Mouse (Mus musculus) cerebellum, adult 11 months (tissue): ENCODE results near the gene 1810055G02Rik.

Experiments
- DNase-seq: peaks from one replicate; pipeline ENCODE4 v3.0.0; 2022

The 1810055G02Rik gene

DNA sequence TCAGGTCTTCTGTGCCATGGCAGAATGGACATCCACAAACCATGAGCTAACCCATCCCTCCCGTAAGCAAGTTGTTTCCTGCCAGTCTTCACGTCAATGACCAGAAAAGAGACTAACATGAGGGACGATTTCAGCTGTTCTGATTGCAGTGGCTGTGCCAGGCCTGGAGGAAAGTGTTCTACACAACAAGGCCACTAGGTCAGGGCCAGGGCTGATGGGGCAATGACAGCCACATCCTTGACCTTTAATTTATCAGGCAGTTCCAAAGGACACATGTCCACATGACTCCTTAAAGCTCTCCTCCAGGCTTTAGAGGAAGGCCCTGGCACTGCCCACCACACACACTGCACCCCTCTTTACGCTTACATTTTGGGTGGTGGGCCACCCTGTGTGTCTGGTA, 12.6 kb upstream of the 1810055G02Rik start:
- no peak for DNase-seq

DNA sequence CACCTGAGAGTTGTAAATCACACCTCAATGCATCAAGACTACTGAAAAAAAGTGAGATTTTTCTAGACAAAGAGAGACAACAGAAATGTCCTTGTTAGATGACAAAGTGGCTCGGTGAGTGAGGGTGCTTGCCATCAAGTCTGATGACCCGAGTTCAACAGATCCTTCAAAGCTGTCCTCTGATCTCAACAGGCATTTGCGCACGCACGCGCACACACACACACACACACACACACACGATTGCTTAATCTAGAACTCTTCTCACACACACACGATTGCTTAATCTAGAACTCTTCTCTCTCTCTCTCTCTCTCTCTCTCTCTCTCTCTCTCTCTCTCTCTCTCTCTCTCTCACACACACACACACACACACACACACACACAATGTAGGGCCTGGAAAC, 12.1 kb upstream of the 1810055G02Rik start:
- no peak for DNase-seq

GRCm38 (mm10) chr19:3698035-3698434, 10.1 kb upstream of the 1810055G02Rik start:
- DNase-seq: no peak

DNA sequence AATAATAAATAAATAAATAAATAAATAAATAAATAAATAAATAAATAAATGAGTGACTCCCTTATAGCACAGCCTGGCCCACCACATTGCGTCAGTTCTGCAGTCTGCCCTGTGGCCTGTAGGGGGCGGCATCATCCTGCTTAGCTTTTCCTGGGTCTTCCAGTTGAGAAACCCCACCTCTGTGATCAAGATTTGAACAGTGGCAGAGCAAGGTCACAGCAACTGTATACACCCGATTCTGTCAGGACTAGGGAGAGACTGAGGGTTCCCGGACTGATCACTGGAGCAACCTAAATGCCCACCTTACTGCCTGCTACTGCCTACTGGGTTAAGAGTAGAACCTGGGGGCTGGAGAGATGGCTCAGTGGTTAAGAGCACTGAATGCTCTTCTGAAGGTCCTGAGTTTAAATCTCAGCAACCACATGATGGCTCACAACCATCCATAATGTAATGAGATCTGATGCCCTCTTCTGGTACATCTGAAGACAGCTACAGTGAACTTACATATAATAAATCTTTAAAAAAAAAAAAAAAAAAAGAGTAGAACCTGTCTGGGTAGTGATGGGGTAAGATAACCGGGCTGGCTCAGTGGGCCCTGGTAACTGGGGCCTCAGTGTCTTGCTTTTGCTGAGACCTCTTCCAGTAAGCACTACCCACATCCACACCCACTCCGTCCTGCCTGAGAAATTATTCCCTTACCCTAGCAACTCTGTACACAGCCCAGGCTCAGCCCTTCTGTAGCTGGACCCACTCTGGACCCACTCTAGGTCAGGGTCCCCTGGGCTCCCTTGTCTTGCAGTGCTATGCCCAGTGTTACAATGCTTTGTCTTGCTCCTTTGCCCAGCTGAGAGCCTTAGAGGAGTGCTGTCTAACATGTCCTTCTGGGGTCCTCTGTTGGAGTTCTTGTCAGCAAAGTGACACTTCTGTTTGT, 8.3 kb upstream of the 1810055G02Rik start:
- peak; percentile 78 for DNase-seq

DNA sequence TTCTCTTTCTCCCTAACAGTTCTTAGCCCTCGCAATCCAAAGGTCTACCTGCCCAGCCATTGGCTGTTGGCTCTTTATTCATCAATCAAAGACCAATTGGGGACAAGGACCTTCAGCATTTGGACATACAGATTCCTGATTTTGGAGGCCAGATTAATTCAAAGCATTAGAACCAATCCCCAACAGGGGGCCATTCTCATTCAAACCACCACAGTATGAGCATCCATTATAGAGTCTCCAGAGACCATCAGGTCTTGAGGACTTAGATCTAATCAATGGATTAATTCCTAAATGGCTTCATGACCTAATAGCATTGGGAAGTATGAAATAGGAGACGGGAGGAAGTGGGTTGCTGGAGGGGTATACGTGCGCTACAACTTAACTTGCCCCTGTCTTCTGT, 5.6 kb upstream of the 1810055G02Rik start:
- no peak for DNase-seq

GRCm38 (mm10) chr19:3706258-3706657, 1.8 kb upstream of the 1810055G02Rik start:
- DNase-seq: no peak

- no peak for DNase-seq
Measured at GRCm38 (mm10) chr19:3707553-3707952, 540 bp upstream of the 1810055G02Rik start.

- DNase-seq: no peak
Measured at GRCm38 (mm10) chr19:3709013-3709787, 1.1 kb downstream of the 1810055G02Rik start.

DNA sequence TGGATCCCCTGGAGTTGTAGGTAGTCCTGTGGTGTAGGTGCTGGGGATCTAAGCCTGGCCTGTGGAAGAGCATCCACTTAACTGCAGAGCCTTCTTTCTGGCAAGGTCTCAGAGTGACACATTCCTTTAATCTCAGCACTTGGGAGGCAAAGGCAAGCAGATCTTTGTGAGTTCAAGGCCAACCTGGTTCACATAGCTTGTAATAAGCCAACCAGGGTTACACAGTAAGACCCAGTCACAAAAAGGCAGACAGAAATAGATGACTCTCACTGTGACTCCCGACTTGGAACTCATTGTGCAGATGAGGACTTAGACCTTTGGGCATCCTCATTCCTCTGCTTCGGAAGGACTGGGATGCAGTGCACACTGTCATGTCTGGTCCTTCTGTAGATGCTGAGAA, 2.3 kb downstream of the 1810055G02Rik start:
- DNase-seq: no peak

- no peak for DNase-seq
Measured at GRCm38 (mm10) chr19:3714381-3714780, 6.3 kb downstream of the 1810055G02Rik start.

DNA sequence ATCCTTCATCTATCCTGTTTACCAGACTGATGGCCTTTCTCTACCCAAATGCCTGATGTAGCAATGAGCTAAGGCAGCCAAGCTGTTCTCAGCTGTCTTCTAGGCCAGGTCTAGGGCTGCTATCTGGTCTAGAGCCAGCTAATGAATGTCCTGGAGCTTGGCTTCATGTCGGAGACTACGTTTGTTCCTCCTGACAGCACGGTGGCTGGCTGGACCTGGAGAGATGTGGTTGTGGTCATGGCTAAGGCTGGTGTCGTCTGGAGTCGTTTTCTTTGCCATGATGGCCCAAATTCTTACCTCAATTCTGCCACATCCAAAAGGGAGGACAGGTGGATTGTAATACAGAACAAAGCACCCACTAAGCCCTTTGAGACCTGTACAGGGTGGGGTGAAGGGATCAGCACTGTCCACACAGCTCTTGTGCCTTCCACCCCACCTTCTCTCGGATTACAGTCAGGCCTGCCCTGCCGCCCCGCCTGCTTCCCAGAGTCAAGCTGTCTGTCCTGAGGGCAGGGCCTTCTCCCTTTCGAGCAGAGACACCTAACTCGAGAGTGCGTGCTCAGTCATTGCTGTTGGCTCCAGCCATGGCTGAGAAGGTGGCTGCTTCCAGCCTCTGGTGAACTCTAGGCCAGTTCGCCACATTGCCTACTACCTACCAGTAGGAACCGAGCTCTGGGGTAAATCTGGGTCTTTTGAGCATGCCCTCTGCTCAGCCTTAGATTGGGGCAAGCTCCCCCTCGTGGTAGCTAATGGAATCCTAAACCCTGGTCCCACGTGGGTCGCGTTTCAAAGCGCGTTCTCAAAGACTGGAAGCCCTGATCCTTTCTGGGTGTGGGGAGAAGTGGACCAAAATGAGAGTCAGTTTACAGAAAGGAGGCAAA, 10.6 kb downstream of the 1810055G02Rik start:
- peak; percentile 60 for DNase-seq

DNA sequence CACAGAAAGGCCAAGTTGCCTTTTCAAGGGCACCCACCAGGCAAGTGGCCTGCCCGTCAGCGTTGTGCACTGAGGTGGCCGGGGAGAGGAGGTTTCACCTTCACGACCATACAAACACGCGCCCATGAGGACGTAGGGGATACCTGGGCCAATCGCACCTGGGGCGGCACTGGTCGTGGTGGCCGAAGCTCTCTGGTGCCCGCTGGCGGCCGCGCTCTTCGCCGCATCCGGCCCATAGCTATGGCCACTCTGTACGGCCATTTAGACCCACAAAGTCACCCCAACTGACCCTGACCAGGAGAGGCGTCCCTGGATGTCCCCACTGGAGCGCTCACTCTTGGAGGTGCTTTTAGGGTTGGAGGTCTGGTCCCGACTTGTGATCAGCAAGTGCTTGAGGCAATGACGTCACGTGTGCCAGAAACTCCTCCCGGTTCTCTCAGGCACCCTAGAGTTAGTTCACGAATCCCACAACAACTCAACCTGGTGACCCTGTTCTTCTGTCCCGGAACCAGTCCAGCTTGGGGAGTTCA, 11.3 kb downstream of the 1810055G02Rik start:
- DNase-seq: peak; percentile 68

DNA sequence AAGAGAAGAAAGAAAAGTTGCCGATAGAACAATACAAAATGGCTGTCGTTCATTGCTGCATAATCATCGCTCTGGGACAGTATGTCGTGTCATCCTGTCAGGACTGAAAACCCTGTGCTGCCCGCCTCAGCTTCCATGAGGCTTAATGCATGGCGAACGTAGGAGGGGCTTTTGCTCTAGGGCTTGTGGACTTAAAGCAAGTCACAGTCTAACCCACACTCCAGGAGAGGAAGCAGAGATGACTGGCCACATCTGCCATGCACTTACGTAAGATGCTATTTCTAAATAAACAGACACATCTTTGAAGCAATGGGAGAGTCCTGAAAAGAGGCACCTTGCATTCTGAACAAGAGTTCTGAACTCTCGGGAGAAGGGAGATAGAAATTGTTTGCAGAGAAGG, 15.1 kb downstream of the 1810055G02Rik start:
- DNase-seq: no peak

DNA sequence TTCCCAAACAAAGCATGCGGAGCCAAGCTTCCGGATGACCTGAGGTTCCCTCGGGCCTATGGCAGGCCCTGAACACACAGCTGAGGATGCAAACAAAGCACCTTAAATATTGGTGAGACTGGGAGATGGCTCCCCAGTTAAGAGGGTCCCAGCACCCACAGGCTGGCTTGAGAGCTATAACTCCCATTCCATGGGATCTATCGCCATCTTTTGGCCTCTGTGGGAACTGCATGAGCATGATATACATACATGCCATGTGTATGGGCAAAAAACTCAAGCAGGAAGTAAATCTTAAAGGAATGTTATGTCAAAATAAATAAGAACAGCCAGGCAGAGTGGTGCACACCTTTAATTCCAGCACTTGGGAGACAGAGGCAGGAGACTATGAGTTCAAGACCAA, 15.8 kb downstream of the 1810055G02Rik start:
- DNase-seq: no peak

- peak; percentile 62 for DNase-seq
Measured at GRCm38 (mm10) chr19:3724779-3725178, 16.7 kb downstream of the 1810055G02Rik start.

- DNase-seq: no peak
Measured at GRCm38 (mm10) chr19:3728901-3729300, 20.8 kb downstream of the 1810055G02Rik start.

GRCm38 (mm10) chr19:3730781-3731646, 22.9 kb downstream of the 1810055G02Rik start:
- no peak for DNase-seq

DNA sequence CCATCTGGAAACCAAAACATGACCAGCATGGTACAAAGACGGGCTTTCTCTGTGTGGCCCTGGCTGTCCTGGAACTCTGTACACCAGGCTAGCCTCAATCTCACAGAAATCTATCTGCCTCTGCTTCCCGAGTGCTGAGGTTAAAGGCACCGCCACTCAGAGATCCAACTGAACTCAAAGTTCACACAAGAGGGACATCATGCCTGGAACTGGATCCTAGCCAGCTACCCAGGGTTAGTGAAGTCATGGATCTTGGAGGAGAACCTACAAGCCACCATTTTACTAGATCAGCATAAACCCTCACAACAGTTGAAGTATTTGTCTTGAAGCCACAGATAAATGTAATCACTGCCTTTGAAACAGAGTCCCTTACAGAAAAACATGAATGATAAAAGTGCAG, 27.9 kb downstream of the 1810055G02Rik start:
- no peak for DNase-seq

DNA sequence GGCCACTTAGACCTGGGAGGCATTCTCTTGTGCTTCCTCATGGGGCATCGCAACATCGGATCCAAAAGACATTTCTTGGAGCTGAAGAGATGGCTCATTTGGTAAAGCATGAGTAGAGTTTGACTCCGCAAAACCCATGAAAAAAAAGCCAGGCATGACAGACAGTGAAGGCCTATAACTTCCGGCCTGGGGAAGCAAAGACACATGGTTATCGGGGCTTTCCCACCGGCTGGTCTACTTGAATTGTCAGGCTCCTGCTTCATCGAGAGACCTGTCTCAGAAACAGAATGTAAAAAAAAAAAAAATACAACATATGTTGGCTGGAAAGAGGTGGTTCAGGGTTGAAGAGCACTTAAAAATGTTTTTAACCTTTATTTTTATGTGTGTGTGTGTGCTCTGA, 31.6 kb downstream of the 1810055G02Rik start:
- no peak for DNase-seq

- DNase-seq: peak; percentile 31
Measured at GRCm38 (mm10) chr19:3742716-3743115, 34.6 kb downstream of the 1810055G02Rik start.

GRCm38 (mm10) chr19:3743362-3743761, 35.3 kb downstream of the 1810055G02Rik start:
- DNase-seq: no peak
